In the genomic region with DNA sequence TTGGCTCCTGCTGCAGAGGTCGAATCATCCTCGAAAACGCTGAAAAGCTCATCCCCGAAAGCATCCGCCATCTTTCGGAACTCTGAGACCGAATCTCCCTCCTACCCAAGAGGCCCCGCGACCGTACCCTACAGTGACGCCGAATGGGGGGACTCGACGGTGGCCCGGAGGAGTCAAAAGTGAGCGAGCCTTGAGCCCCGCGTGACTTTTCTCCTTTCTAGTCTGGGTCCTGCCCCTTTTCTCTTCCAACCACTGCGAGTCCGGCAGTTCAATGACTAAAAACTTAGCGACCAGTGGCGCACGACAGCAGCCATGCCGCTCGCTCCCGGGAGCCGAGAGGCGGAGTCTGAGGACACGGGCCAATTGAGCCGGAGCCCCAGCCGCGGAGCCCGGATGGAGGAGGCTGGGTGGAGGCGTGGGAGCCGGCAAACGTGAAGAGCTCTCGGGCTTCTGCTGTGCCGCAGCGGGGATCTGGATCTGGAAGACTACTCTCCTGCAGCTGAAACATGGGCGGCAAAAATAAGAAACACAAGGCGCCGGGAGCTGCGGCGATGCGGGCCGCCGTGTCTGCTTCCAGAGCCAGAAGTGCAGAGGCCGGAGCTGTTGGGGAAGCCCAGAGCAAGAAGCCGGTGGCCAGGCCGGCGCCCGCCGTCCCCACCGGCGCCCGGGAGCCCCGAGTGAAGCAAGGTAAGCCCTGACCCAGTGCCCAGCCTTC, we compare ENCODE assay signal across 8 mouse cellular contexts. TPM values are rescaled to one million over a fixed set of nuclear protein-coding genes. Genes with fewer than 3 reads are reported as not detected.
A peak's percentile ranks its signal among the peaks of the same experiment; 100 is the strongest.
DNase-seq lines count a peak whose midpoint lies in the region; ATAC-seq lines count a peak whose summit lies in the region.

A gene (minus strand): TSS at position 112 of the 715 bp plus-strand sequence.
A gene (plus strand): TSS at position 168 of the 715 bp plus-strand sequence.

- H3K9me3 ChIP-seq in hindbrain, embryonic 11.5 days (ENCODE audit: control insufficient read depth, low read length), result no peaks in the 10 kb centered on the region

- peak within 1 kb of the TSS; percentile 84 for H3K27ac ChIP-seq in hindbrain, embryonic 11.5 days (ENCODE audit: low read depth, low read length)

- peaks cover 4% of the 10 kb centered on the region for H3K4me1 ChIP-seq in hindbrain, embryonic 11.5 days (replicated peaks; ENCODE audit: control insufficient read depth, insufficient read depth, low read length)

- peak within 1 kb of the TSS; percentile 84 for H3K4me3 ChIP-seq in hindbrain, embryonic 11.5 days (ENCODE audit: low read depth, low read length)

- ATAC-seq in hindbrain, embryonic 11.5 days (ENCODE audit: low FRiP score), result peak; percentile 99

- H3K9ac ChIP-seq in hindbrain, embryonic 11.5 days (ENCODE audit: low read depth, low read length), result peak within 1 kb of the TSS; percentile 82

- H3K36me3 ChIP-seq in hindbrain, embryonic 11.5 days (ENCODE audit: control insufficient read depth, insufficient read depth, low read length), result 0 out of 2 replicates have a peak, but pooled peaks cover 3% of the 10 kb centered on the region

- H3K27me3 ChIP-seq in hindbrain, embryonic 11.5 days (ENCODE audit: control insufficient read depth, insufficient read depth, low read length), result no peaks in the 10 kb centered on the region

- peak; percentile 100 for DNase-seq in Muller cell, postnatal 12 days (ENCODE audit: inconsistent ontology term)
- peak; percentile 99 for DNase-seq in cerebellum, adult 9-11 months
- DNase-seq in frontal cortex, adult 2 months (ENCODE audit: extremely low spot score in 1 of 2, low spot score in 1 of 2), result peak; percentile 98 to 100
- peak; percentile 97 for DNase-seq in hindbrain, embryonic 11.5 days (ENCODE audit: low spot score)
- peak; percentile 99 to 100 for DNase-seq in layer of hippocampus, postnatal 10 days (ENCODE audit: low spot score in 2 of 2)
- DNase-seq in lung, postnatal 10 days, result peak; percentile 100
- peak; percentile 98 for DNase-seq in ovary, postnatal 36 days (ENCODE audit: low spot score)
- peak; percentile 98 for DNase-seq in thymus, postnatal 25 days

- WGBS in hindbrain, embryonic 11.5 days, result under 1% methylated on average over 57 of the region's 57 CpGs

- H3K4me2 ChIP-seq in hindbrain, embryonic 11.5 days (replicated peaks; ENCODE audit: low read depth, low read length), result peak within 1 kb of the TSS; percentile 69

RNA-seq across cellular contexts. Expression of the first gene that starts in this region (rescaled TPM):
- 41.4 and 42.7 TPM in 2 replicates for polyA plus RNA-seq in frontal cortex, adult 2 months (2012; rRNA removed)
- 94.7 and 103 TPM in 2 replicates for polyA plus RNA-seq in hindbrain, embryonic 11.5 days (2014; fragmentation: Nextera tagmentation; extraction: Ambion mirVana)
- 10 to 100 TPM; 41.9 to 42.6 TPM for total RNA-seq in layer of hippocampus, postnatal 10 days (2021)

RNA-seq across cellular contexts. Expression of the second gene that starts in this region (rescaled TPM):
- polyA plus RNA-seq in frontal cortex, adult 2 months (2012; rRNA removed), result 10.9 and 11.1 TPM in 2 replicates
- 33.5 and 42.3 TPM in 2 replicates for polyA plus RNA-seq in hindbrain, embryonic 11.5 days (2014; fragmentation: Nextera tagmentation; extraction: Ambion mirVana)
- total RNA-seq in layer of hippocampus, postnatal 10 days (2021), result 10 to 100 TPM; 24.7 to 25.5 TPM

Comparison
In these comparisons a context has a peak if more than half of its experiments do, and no peak if none do; other contexts are left out.
1. Peak in every context shown above with its lines: DNase-seq, ATAC-seq, H3K4me3 ChIP-seq and H3K27ac ChIP-seq.